Mouse (Mus musculus) brain, embryonic 14.5 days (tissue): ENCODE results near the gene Gstp3.

Source experiments
- CTCF ChIP-seq: fragments of 200-500 bp; IDR thresholded peaks from 2 replicates; pipeline ENCODE4 v1.5.1; 2012; ENCODE audit warnings: inconsistent platforms, mild to moderate bottlenecking, moderate library complexity, borderline replicate concordance; ENCODE audit not compliant: insufficient read depth, insufficient read length; ENCODE audit errors: extremely low read depth
- POLR2A ChIP-seq: fragments of 200-500 bp; IDR thresholded peaks from 2 replicates; pipeline ENCODE4 v1.6.1; 2012; ENCODE audit warnings: mild to moderate bottlenecking, inconsistent platforms, borderline replicate concordance; ENCODE audit not compliant: poor library complexity, insufficient read depth, insufficient read length, severe bottlenecking; ENCODE audit errors: extremely low read depth

- TF ChIP-seq POLR2A: no peak
- TF ChIP-seq CTCF: no peak
Measured at GRCm38 (mm10) chr19:4079594-4079993, 20.2 kb upstream of the Gstp3 start.
